Mouse (Mus musculus) liver (tissue): ENCODE results near the gene Rufy2.

Experiments used
- DNase-seq: peaks from one replicate; pipeline ENCODE4 v3.0.0-alpha.2; 2020; ENCODE audit warnings: mixed read lengths

The Rufy2 gene

DNA sequence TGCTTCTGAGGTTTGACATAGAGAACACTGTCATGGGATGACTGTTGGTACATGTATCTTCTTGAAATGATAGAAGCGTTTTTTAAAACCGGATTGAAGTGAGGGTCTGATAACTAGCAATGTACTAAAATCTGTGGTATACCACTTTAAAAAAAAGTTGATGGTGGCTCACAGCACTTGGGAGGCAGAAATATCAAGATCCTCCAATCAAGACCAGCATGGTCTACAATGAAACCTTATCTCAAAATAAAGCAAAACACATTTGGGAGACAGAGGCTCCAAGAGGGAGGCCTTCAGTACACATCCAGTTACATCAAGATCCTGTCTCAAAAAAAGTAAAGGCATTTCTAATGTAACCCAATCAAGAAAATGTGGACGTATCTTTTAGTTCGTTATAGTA, 41.7 kb downstream of the Rufy2 start:
- DNase-seq: no peak

DNA sequence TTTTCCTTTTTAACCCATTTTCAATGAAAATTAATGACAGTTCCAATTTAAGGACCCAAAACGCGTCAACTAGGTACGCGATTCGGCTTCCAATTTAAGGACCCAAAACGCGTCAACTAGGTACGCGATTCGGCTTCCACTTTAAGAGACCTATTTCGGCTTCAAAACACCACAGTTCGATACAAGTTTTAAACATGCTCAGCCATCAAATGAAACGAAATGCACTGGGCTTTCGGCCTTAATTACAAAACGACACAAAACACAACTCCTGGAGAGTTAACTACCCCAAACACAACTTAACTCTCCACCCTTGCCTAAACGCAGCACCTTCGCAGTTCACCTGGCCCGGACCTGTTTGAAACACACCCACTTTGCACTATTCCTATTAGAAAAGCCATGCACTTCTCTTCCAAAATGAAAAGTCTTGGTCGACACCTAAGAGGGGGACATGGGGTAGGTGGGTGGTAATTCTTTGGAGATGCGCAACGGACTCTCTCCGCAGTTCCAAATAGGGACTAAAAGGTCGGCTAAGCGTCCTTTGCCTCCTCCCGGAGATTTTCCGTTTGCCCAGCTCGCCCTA, 42.6 kb downstream of the Rufy2 start:
- DNase-seq: peak; percentile 16

DNA sequence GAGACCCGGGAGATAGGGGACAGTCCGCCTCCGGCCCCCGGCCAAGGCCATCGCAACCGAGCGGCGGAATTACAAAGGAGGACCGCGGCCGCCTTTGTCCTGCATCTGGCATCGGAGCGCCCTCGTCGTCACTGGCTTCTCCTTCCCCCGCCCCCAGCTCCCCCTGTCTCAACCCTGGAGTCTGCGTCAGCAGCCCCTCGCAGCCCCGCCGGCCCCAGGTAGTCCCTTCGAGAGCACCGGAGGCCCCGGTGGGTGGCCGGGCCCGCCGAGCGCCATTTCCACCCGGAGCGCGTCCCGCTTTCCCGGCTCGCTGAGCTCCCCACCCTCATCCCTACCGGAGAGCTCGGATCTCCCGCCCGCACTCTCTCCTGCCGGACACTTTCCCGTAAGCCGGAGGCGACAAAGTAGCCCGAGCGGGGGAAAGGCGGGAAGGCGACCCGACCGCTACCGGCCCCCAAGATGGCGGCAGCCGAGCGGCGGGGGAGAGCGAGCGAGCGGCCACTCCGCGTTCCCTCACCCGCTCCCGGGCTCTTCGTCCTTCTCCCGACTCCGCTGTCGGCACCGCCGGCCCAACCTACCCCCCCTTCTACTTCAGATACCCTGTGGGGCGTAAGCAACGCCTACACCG, 43.2 kb downstream of the Rufy2 start:
- DNase-seq: peak; percentile 64

DNA sequence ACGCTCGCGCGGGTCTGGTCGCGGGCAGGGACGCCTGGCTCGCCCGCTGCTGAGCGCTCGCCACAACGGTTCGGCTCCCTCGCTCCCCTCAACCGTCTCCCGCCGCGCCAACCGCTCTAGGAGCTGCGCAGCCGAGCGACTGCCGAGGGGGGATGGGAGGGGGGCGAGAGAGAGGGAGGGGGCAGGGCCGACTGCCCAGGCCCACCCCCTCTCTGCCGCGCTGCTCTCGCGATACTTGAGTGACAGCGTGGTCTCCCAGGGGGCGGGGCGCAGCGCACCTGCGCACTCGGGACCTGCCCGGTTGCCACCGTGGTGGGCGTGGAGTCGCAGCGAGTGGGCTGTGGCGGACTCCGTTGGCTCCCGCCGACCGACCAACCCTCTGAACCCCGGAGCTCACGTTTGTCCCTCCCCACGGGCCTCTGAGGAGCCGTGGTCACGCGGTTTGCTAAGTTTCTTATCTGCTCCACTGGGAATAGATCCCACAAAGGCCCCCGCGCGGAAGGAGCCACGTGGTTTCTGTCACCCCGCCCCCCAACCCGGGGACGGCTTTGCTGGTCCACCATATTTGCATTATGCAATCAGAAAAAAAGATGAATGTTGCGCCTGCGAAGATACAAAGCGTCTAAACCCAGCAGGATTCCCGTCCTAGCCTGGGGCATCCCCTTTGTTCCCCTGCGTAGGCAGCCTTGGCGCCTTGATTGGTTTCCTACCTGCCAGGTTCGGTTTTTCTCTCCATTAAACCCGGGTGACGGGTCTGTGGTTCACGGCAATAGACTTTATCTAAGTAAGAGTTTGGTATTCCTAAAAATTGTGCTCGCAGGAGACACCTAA, 43.9 kb downstream of the Rufy2 start, which contains the start of the genes Hnrnph3 and Pbld2:
Gene Hnrnph3 (minus strand): TSS at position 469 of the 831 bp plus-strand sequence.
Gene Pbld2 (plus strand): TSS at position 567 of the 831 bp plus-strand sequence.
- peak; percentile 98 for DNase-seq

DNA sequence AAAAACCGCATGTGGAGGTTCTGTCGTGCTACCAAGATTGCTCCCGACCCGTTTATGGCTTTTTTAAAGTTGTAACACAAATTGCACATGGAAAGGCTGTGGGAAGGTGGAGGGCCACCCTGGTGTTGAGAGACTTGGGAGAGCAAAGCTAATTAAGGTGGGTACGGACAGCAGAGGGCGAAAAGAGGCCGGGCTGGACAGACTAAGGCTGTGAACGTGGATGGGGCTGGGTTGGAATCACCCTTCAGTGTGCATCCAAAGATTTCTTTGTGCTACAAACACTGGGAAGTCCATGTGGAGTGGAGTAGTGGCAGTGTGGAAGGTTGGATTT, 44.5 kb downstream of the Rufy2 start:
- DNase-seq: peak; percentile 62

DNA sequence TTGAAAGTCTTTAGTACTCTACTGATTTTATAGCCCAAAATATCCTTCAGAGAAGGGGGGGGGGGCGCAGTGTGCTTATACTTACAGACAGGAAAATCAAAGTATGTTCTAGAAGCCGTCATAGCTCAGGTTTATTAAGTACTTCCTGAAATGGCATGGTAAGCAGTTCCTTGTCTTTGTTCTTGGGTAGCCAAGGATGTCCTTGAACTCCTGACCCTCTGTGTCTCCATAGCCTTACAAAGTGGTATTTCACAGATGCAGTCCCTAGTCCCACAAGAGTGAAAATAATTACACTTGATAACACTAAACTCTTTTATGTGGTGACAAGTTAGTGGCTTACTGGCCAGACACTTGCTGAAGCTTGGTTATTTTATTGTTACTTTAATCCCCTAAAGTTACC, 45.0 kb downstream of the Rufy2 start:
- no peak for DNase-seq

DNA sequence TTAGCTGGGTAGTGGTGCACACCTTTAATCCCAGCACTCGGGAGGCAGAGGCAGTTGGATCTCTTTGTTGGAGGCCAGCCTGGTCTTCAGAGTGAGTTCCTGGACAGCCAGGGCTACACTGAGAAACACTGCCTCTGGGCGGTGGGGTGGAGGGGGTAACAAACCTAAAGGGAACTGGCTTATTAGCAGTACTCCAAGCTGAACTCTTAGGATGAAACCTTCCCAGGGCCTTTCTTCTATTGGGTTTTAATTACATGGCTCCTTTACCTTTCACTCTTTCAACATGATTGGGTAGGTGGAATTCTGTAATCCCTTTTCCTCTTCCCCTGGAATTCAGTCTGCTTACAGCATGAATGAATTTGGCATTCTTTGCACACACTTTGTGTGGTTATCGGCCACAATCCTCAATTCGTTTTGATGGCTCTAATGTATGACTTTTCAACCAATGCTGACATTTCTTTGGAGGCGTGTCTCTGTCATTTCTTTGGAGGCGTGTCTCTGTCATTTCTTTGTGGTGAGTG, 45.5 kb downstream of the Rufy2 start:
- no peak for DNase-seq

DNA sequence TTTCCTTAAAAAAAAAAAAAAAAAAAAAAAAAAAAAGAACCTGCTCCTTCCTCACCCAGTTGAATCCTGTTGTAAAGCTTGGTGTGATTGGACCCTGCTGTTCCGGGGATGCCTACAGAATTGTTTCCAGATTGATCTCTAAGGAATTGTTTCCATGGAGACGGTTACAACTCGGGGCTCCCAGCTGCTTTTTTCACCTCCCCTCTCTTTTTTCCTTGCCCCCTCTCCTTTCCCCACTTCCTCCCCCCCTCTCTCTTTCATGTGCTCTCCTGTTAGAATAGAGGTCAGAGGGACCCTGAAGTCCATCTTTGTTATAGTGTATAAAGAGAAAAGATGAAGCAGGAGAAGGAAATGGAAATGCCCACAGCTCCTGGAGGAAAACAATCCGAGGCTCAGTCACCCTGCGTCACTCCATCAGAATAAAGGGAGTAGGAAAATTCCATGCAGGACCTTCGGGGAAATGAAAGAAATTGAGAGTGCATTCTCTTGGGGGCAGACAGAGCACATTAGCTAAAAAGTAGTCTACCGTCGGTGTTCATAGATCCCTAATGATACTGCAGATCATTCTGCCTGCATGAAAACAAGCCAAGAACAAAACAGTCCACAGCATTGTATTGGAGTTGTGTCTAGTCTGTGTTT, 46.3 kb downstream of the Rufy2 start:
- no peak for DNase-seq

DNA sequence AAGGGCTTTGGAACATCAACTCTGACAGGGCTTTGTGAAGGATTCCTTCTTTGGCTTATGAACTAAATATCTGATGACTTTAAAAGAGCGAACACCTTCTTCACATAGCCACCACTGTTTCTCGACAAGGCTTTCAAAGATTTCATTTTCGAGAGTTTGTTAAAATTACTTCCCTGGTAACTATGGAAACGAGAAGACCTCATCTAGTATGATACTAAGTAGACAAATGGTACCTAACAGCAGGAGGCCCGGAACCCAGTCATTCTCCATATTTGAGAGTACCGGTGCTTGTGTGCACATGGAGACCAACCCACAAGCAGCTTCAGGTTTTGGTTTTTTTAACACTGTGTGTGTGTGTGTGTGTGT, 46.8 kb downstream of the Rufy2 start:
- no peak for DNase-seq

DNA sequence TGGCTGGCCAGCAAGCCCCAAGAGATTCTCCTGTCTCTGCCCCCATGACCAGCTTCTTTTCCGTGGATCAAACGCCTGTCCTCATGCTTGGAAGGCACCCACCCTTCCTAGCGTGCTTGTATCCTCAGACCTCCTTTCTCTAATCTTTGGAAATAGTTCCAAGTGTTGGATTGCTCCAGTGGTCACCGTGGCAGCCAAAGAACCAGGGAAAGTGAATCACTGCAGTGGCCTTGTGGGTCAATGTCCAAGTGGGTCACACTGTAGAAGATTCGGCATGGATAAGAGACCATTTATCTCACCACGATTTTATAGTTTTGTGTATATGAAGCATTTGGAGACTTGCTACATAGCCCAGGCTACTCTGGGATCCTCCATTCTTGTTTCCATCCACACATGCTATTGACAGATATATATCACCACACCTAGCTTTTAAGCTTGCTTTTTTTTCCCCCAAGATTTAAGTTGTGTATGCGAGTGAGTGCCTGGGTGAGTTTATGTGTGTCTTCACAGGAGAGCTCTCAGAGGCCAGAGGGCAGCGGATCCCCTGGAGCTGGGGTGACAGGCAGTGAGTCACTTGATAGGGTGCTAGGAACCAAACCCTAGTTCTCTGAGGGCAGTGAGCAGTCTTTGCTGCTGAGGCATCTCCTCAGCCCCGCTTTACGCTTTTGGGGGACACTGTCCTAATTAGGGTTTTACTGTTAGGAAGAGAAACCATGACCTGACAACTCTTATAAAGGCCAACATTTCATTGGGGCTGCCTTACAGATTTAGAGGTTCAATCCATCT, 47.5 kb downstream of the Rufy2 start:
- no peak for DNase-seq

DNA sequence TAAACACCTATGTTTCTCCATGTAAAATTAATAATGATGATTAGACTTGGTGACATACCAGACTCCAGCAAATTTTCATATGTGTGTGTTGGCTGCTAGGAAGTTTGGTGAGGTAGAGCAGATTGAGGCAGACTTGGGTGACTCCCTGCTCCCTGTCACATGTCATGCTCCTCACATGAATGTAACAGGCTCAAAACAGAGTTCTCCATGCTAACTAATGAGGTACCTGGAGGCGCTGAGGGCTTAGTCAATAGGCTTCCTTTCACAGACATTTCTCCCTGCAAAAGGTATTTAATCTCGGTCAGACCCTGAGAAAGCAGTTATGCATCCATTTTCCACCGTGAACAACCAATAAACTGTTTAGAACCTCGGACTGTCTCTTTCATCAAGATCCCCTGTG, 48.4 kb downstream of the Rufy2 start:
- DNase-seq: no peak

DNA sequence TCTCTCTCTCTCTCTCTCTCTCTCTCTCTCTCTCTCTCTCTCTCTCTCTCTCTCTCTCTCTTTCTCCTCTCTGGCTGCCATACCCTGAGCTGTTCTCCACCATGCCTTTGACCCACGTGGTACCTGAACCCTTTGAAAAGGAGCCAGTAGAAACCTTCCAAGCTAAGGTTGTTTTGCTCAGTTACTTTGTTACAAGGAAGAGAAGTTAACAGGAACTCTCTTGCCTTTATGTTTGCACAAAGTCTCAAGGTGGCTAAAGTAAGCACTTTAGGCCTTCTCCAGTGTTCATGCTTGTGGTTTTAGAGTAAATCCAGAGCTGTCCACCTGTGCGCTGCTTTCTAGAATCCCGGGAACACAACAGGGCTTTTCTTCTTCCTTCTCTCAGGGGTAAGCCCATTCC, 52.2 kb downstream of the Rufy2 start:
- DNase-seq: no peak

DNA sequence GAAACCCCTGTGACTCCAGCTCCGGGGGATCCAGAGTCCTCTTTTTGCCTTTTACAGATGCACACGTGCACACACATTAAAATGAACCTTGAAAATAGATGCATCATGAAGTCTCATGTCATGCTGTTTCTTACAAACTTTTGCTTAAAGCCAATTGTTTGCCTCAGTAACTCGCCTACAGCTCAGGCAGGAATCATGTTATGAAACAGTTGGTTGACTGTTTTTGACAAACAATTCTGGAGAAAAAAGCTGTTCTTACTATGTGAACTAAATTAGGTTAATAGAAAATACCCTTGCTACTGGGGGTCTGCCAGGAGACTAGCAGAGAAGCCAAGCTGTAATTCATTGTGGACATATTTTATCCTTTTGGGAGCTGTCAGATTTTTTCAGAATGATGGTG, 52.9 kb downstream of the Rufy2 start:
- DNase-seq: no peak

DNA sequence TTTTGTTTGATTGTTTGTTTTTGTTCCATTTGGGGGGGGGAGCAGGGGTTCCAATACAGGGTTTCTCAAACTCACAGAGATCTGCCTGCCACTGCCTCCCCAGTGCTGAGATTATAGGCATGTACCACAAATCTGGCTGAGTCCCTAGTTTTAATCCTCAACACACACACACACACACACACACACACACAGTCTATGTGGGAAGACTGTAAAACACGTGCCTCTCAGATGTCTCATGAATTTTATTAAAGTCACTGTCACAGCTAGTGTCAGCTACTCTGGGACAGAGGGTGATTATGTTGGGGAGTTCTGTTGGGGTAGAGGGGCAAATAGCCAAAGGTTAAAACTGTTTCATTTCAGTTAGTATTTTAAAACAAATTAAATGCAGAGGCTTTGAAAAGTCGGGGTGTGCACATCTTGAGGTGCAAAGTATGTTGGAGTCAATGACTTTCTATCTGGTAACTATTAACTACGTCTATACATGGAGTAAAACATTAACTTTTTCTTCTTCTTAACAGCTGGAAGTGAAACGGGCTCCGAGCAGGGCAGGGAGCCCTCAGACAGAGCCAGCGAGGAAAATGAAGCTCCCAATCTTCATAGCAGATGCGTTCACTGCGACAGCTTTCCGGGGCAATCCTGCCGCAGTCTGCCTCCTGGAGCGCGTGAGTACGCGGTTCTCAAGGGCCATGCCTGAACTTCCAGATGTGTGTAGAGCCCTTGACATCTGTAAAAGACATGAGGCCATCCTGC, 58.7 kb downstream of the Rufy2 start:
- no peak for DNase-seq

DNA sequence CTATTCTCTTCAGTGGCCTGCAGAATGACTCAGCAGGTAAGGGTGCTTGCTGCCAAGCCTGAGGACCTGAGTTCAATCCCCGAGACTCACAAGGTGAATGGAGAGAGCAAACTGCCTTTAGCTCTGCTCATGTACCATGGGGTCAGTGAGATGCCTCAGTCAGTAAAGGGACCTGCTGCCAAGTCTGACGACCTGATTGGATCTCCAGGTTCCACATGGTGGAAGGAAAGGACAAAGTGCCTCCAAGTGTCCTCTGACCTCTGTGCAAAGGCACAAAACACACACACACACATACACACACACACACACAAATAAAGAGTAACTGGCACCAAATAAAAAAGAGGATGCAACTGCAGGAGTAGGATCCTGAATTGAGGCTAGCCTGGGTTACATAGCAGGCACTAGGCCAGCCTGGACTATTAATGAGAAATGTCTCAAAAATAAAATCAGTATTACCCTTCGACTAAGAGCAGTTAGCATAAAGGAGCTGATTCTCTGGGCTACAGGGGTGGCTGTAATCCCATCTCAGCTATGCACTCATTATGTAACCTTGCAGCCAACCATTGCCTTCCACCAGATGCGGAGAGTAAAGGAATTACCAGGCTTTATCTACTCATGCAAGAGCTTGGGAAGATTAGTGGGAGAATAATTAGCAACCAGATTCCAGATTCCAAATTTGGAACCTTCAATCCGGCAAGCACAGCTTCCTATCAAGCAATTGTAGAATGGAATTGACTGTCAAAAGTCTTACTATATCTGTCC, 60.0 kb downstream of the Rufy2 start:
- no peak for DNase-seq

DNA sequence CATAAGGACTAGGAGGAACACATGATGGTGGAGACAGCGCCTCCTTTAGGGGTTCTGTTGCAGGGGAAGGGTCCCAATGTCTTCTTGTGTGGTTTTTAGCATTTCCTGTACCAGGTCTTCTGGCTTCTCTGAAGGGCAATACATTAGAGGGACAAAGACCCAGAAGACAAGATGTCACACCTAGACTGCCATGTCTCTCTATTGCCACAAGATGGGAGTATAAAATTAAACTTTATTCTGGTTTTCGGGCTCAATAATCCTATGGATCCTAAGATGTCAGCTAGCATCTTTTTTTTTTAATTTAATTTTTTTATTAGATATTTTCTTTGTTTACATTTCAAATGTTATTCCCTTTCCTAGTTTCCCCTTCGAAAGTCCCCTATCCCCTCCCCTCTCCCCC, 63.1 kb downstream of the Rufy2 start:
- DNase-seq: no peak

DNA sequence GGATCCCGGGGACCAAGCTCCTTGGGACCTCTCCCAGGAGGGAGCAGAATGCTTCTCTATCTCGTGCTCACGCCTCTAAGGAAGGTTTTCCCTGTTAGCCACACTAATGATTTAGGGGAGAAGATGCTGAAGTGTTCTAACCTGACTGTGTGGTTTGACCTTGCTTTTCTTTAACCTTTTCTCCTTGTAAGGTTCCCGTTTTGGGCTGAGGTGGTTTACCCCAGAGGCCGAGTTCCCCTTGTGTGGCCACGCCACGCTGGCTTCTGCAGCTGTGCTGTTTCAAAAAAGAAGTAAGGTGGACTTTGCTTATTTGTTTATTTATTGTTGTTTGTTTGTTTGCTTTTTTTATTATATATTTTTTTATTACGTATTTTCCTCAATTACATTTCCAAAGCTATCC, 67.7 kb downstream of the Rufy2 start:
- no peak for DNase-seq

DNA sequence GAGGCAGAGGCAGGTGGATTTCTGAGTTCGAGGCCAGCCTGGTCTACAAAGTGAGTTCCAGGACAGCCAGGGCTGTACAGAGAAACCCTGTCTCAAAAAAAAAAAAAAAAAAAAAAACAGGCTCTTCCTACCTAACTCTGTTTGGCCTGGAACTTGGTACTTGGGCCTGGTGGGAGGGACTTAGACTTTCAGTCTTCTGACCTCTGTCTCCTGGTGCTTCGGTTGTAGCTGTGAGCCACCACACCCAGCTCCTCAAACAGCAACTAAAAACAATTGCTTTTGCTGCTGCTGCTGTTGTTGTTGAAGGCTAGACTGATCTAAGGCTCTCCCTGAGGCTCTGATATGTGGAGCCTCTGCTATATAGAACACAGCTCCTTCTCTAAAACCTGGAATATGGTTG, 69.1 kb downstream of the Rufy2 start:
- no peak for DNase-seq

DNA sequence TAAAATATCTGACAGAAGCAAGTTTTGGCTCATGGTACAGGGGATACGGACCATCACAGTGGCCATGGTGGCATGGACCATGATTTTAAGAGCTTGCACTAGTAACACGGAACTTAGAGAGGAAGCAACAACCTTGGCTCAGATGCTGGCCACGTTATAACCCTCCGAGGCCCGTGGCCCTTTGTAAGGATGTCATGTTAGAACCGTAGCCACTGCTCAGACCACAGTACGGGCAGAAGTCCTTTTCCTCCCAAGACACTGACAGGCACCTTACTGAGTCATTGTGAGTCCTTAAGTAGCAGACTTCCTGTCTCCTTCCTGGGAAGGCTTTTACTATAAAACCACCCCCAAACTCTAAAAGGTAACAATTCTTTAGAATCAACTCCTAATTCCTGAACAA, 71.2 kb downstream of the Rufy2 start:
- no peak for DNase-seq

DNA sequence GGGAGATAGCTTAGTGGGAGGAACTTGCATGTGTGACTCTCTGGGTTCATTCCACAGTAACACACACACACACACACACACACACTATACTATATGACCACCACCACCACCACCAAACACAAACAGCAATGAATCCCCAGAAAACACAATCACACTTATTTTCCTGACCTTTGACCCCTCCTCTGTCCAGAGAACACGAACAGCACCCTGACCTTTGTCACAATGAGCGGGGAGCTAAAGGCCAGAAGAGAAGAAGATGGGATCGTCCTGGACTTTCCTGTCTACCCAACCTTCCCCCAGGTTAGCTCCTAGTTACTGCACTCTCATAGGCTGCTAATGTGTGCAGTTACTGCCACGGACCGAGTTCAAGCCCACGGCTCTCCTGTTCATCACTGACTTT, 72.0 kb downstream of the Rufy2 start:
- no peak for DNase-seq

DNA sequence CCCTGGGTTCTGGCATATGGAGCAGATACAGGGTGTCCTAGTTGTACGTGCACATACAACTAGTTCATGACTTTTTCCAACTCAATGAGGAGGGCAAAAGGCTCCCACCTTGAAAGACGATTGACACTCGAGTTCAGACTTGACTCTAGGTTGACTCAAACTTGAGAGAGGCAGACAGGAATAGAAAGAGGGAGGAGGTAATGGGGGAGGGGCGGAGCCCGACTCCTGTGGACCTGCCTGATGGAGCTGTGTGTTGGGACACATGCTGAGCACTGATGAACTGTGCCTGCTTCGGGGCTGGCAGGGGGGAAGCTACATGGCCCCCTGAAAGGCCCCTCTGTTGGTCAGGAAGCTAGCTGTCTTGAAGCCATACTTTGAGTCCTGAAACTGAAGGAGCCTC, 73.0 kb downstream of the Rufy2 start:
- DNase-seq: no peak
